Mouse (Mus musculus): ENCODE measurements around the gene Pycr1. TPM values are rescaled to one million over a fixed set of nuclear protein-coding genes. Genes with fewer than 3 reads are reported as not detected.

Pycr1 gene
- polyA plus RNA-seq, 1 experiment from 2014 or later = 34.9 TPM

DNA sequence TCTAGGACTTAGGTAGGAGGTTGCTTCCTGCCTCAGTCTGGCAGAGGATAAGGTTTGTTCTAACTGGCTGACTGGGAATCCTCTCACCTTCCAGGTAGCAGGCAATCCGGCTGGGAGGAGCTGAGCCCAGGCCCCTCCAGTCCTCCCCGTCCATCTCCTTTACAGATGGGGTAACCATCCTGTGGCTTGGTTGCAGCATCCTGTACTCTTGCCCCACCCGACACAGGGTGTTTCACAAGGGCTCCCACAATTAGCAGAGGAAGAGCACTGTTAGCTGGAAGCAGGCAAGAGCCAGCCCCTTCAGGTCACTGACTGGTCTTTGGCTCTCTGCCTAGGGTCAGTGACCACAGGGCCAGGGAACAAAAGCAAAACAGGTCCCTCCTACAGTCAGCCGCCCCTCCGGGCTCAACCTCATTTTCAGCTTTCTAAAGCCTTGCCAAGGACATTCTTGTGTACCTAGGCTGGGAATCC lies 13.1 kb downstream of the Pycr1 start:
- Histone ChIP-seq H3K4me3 (replicated peaks; ENCODE audit: low read length) (no peak overlapping the region), H3K4me1 (replicated peaks; ENCODE audit: control insufficient read depth, insufficient read depth, low read length) (peaks cover 32% of the 10 kb centered on the region), H3K9me3 (ENCODE audit: control insufficient read depth, low read length) (no peaks in the 10 kb centered on the region), H3K27me3 (replicated peaks; ENCODE audit: control insufficient read depth, insufficient read depth, low read length) (no peaks in the 10 kb centered on the region), H3K4me2 (ENCODE audit: low read length) (no peak overlapping the region), H3K27ac (ENCODE audit: low read length) (no peak overlapping the region), H3K36me3 (ENCODE audit: control insufficient read depth, insufficient read depth) (peaks cover 6% of the 10 kb centered on the region; the same call in 1 of the 2 replicates), H3K9ac (replicated peaks; ENCODE audit: low read depth, low read length) (0 out of 2 replicates have a peak overlapping the region, but pooled peaks have one; percentile 2)
- 30% methylated on average over 5 of the region's 5 CpGs for WGBS
- ATAC-seq = no peak

DNA sequence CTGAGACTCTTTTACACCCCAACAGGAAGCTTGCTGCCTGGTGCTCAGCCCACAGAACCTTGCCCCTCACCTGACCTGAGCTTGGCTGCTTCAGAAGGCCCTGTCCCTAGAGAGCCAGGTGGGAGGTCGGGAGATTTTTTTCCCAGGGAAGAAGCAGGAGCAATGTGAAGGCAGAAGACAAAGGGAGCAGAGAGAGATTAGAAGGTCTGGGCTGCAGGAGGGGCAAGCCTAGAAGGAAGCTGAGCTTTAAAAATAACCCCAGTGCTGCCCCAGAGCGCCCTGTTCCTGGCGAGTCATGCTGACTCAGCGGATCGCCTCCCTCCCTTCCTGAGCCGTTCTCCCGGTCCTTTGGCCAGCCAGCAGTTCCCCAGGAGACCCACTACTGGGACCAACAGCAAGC lies 13.7 kb downstream of the Pycr1 start:
- ATAC-seq = no peak
- Histone ChIP-seq H3K9ac (replicated peaks; ENCODE audit: low read depth, low read length) (no peak overlapping the region), H3K4me2 (ENCODE audit: low read length) (no peak overlapping the region), H3K4me1 (replicated peaks; ENCODE audit: control insufficient read depth, insufficient read depth, low read length) (peaks cover 37% of the 10 kb centered on the region), H3K36me3 (ENCODE audit: control insufficient read depth, insufficient read depth) (peaks cover 6% of the 10 kb centered on the region; the same call in 1 of the 2 replicates), H3K27ac (ENCODE audit: low read length) (no peak overlapping the region), H3K4me3 (replicated peaks; ENCODE audit: low read length) (no peak overlapping the region), H3K27me3 (replicated peaks; ENCODE audit: control insufficient read depth, insufficient read depth, low read length) (no peaks in the 10 kb centered on the region), H3K9me3 (ENCODE audit: control insufficient read depth, low read length) (no peaks in the 10 kb centered on the region)
- WGBS = 39% methylated on average over 7 of the region's 7 CpGs

DNA sequence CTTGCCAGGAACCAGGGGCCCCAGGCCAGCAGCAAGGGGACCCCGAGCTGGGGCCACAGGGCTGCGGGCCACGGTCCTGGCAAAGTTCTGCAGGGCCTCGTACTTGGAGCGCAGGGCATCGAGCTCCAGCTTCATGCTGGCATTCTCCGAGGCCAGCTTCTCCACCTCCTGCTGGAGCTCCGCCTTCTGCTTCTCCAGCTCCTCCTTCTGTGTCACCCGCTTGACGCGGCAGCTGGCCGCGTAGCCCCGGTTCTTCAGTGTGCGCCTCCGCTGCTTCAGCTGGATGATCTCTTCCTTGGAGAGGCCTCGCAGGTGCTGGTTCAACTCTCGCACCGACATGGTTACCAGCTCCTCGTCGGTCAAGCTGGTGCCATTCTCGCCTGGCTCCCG lies 14.2 kb downstream of the Pycr1 start:
- Histone ChIP-seq H3K9ac (replicated peaks; ENCODE audit: low read depth, low read length) (no peak overlapping the region), H3K4me3 (replicated peaks; ENCODE audit: low read length) (no peak overlapping the region), H3K9me3 (ENCODE audit: control insufficient read depth, low read length) (no peaks in the 10 kb centered on the region), H3K27me3 (replicated peaks; ENCODE audit: control insufficient read depth, insufficient read depth, low read length) (no peaks in the 10 kb centered on the region), H3K4me1 (replicated peaks; ENCODE audit: control insufficient read depth, insufficient read depth, low read length) (peaks cover 37% of the 10 kb centered on the region), H3K27ac (ENCODE audit: low read length) (no peak overlapping the region), H3K4me2 (ENCODE audit: low read length) (no peak overlapping the region), H3K36me3 (ENCODE audit: control insufficient read depth, insufficient read depth) (peaks cover 6% of the 10 kb centered on the region; the same call in 1 of the 2 replicates)
- ATAC-seq = no peak
- 64% methylated on average over 23 of the region's 23 CpGs for WGBS

DNA sequence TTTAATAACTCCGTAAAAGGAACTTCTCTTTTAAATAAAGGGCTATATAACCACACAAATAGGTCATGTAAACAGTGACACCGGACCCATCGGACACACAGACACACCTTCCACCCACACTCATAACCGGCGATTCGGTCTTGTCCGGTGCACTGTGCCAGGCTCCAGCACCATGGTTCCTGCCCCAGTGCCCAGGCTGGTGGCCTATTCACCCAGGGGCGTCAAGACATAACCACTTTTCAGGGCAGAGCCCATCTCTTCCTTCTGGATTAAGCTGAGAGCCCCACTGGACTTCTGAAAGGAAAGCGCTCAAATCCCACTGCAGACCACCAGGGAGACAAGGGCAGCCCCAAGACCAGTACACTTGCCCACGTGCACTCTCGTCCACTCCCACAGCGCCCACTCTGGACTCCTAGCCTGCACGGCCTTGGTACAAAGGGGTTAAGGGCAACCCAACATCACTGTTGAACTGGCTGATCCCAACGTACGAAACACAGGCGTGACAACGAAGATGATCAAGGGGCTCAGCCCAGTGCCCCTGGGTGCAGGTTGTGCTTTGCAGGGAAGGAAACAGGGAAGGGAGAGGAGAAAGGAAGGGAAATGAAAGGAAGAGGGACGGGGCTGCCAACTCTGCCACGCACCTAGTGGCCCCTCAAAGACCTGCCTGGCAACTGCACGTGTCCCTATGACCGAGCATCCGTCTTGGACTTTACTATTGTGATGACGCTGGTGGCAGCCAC lies 14.8 kb downstream of the Pycr1 start:
- H3K9ac ChIP-seq (replicated peaks; ENCODE audit: low read depth, low read length) = no peak overlapping the region
- H3K4me2 ChIP-seq (ENCODE audit: low read length) = no peak overlapping the region
- H3K4me1 ChIP-seq (replicated peaks; ENCODE audit: control insufficient read depth, insufficient read depth, low read length) = peaks cover 39% of the 10 kb centered on the region
- 94% methylated on average over 23 of the region's 23 CpGs for WGBS
- H3K27me3 ChIP-seq (replicated peaks; ENCODE audit: control insufficient read depth, insufficient read depth, low read length) = no peaks in the 10 kb centered on the region
- ATAC-seq = no peak
- H3K27ac ChIP-seq (ENCODE audit: low read length) = no peak overlapping the region
- peaks cover 6% of the 10 kb centered on the region; the same call in 1 of the 2 replicates for H3K36me3 ChIP-seq (ENCODE audit: control insufficient read depth, insufficient read depth)
- no peak overlapping the region for H3K4me3 ChIP-seq (replicated peaks; ENCODE audit: low read length)
- no peaks in the 10 kb centered on the region for H3K9me3 ChIP-seq (ENCODE audit: control insufficient read depth, low read length)

DNA sequence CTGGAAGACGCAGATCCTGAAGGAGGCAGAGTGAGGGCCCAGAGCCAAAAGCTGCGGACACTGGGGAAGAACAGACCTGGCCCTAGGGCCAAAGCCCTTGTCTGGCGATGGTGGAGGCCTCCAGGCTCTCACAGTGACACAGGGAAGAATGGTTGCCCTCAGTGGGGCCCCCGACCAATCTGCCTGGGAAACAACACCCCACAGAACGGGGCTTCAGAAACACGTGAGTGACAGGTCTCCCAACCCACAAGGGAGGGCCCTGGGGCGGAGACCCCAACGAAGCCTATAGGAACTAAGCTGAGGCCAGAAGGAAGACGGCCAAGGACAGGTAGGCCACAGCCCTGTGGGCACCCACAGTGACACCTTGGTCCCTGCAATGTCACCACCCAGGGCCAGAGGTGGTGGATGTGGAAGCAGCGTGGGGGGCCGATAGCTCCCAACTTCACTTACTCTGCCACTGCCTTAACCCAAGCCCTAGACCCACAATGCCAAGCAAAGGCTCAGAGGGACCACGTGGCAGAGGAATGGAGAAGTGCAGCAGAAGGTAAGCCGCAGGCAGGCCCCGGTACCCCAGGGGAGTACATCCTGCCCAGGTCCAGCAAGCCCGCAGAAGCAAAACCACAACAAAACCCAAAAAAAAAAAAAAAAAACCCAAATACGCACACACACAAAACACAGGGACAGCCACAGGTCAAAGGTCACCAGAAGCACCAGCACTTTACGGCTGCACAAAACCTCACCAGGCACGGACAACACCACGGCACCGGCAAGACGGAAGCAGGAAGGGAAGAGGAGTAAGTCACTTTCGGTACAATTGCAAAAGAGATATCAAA lies 15.9 kb downstream of the Pycr1 start:
- WGBS = 88% methylated on average over 22 of the region's 22 CpGs
- Histone ChIP-seq H3K4me3 (replicated peaks; ENCODE audit: low read length) (no peak overlapping the region), H3K27ac (ENCODE audit: low read length) (no peak overlapping the region), H3K9ac (replicated peaks; ENCODE audit: low read depth, low read length) (no peak overlapping the region), H3K27me3 (replicated peaks; ENCODE audit: control insufficient read depth, insufficient read depth, low read length) (no peaks in the 10 kb centered on the region), H3K4me2 (ENCODE audit: low read length) (no peak overlapping the region), H3K4me1 (replicated peaks; ENCODE audit: control insufficient read depth, insufficient read depth, low read length) (peaks cover 41% of the 10 kb centered on the region), H3K9me3 (ENCODE audit: control insufficient read depth, low read length) (no peaks in the 10 kb centered on the region), H3K36me3 (ENCODE audit: control insufficient read depth, insufficient read depth) (peaks cover 6% of the 10 kb centered on the region; the same call in 1 of the 2 replicates)
- no peak for ATAC-seq

DNA sequence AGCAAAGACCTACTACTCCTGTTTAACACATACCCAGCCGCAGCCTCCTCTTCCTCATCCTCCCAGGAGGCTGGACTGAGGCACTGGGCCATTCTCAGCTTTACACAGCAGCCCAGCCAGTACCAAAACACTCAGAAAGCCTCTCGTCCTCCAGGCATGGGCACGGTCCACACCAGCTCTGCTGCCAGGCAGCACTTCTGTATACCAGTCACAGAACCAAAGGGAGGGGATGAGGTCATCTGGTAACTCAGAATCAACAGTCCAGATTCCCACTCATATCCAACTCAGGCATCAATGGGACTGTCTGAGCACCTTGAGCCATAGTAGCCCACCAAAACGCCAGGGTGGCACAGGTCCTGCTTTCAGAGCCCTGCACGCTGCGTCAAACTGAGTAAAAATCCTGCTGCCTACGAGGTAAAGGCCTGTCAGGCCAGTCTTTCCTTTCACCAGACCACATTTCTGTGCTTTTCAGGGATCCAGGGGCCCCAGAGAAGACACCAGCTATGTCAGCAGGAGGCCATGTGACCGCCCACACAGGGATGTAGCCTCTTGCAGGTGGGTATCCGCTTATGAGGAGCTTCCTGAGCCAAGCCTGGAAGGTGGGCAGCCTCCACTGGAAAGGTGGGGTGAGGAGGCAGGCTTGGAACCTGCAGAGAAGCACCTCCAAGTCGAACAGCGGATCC lies 16.6 kb downstream of the Pycr1 start:
- no peak overlapping the region for H3K4me2 ChIP-seq (ENCODE audit: low read length)
- no peak overlapping the region for H3K4me3 ChIP-seq (replicated peaks; ENCODE audit: low read length)
- no peak for ATAC-seq
- no peaks in the 10 kb centered on the region for H3K27me3 ChIP-seq (replicated peaks; ENCODE audit: control insufficient read depth, insufficient read depth, low read length)
- 90% methylated on average over 11 of the region's 11 CpGs for WGBS
- H3K4me1 ChIP-seq (replicated peaks; ENCODE audit: control insufficient read depth, insufficient read depth, low read length) = peaks cover 36% of the 10 kb centered on the region
- H3K27ac ChIP-seq (ENCODE audit: low read length) = no peak overlapping the region
- H3K9ac ChIP-seq (replicated peaks; ENCODE audit: low read depth, low read length) = no peak overlapping the region
- no peaks in the 10 kb centered on the region for H3K9me3 ChIP-seq (ENCODE audit: control insufficient read depth, low read length)
- peaks cover 6% of the 10 kb centered on the region; the same call in 1 of the 2 replicates for H3K36me3 ChIP-seq (ENCODE audit: control insufficient read depth, insufficient read depth)

DNA sequence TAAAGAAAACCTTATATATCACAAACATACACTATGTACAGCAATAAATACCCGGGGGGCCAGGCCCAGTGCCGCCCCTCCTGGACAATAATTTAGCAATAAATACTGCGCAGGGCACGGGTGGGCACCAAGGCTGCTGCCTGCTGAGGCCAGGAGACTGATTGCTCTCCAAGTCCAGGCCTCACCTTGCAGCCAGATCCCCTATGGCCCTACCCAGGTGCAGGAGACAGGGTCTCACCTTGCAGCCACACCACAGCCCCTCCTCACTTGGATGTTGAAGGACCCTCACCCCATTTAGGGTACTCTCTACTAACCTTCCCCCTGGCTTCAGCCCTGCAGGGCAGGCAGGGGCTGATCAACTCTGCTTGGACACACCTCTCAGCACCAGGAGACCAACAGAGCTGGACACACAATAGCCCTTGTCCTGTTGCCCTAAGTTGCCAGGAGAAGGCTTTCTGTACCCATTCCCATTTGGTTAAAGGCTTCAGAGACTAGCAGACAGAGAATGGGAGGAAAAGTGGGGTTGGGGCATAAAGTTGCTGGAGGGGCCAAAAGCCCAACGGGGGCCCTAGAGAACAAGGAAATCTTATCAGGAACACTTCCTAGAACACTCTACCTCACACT lies 18.3 kb downstream of the Pycr1 start, which contains the start of gene Sirt7:
Gene Sirt7 (minus strand): TSS at position 89 of the 624 bp plus-strand sequence.
- Histone ChIP-seq H3K27me3 (replicated peaks; ENCODE audit: control insufficient read depth, insufficient read depth, low read length) (no peaks in the 10 kb centered on the region), H3K4me3 (replicated peaks; ENCODE audit: low read length) (peak within 1 kb of the TSS; percentile 79), H3K36me3 (ENCODE audit: control insufficient read depth, insufficient read depth) (peaks cover 14% of the 10 kb centered on the region; the same call in 1 of the 2 replicates), H3K9me3 (ENCODE audit: control insufficient read depth, low read length) (no peaks in the 10 kb centered on the region), H3K4me1 (replicated peaks; ENCODE audit: control insufficient read depth, insufficient read depth, low read length) (peaks cover 20% of the 10 kb centered on the region), H3K9ac (replicated peaks; ENCODE audit: low read depth, low read length) (peak within 1 kb of the TSS; percentile 62), H3K4me2 (ENCODE audit: low read length) (peak within 1 kb of the TSS; percentile 79), H3K27ac (ENCODE audit: low read length) (peak within 1 kb of the TSS; percentile 76)
- WGBS = 17% methylated on average over 5 of the region's 5 CpGs
- ATAC-seq = peak; percentile 34

DNA sequence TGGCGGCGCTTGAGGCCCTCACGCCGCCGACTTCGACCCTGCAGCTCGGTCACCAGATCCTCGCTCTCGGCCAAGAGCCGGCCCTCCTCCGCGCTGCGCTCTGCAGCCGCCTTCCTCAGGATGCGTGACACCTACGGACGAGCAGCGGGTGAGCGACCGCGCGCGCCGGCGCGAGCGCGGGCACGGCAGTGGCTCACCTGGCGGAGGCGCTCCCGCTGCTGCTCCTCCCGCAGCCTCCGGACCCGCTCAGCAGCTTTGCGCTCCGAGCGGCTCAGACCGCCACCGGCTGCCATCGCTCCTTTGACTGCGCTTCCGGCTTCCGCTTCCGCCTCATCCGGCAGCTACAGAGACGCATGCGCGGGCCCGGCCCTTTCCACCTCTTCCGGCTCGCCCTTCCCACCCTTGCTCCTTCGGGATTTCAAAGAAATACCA lies 18.9 kb downstream of the Pycr1 start:
- H3K27ac ChIP-seq (ENCODE audit: low read length) = peak overlapping the region; percentile 76
- H3K4me1 ChIP-seq (replicated peaks; ENCODE audit: control insufficient read depth, insufficient read depth, low read length) = peaks cover 17% of the 10 kb centered on the region
- WGBS = under 1% methylated on average over 53 of the region's 53 CpGs
- H3K9ac ChIP-seq (replicated peaks; ENCODE audit: low read depth, low read length) = peak overlapping the region; percentile 62
- ATAC-seq = peak; percentile 92
- H3K27me3 ChIP-seq (replicated peaks; ENCODE audit: control insufficient read depth, insufficient read depth, low read length) = no peaks in the 10 kb centered on the region
- peak overlapping the region; percentile 79 for H3K4me3 ChIP-seq (replicated peaks; ENCODE audit: low read length)
- H3K9me3 ChIP-seq (ENCODE audit: control insufficient read depth, low read length) = no peaks in the 10 kb centered on the region
- peak overlapping the region; percentile 79 for H3K4me2 ChIP-seq (ENCODE audit: low read length)
- peaks cover 19% of the 10 kb centered on the region; the same call in 1 of the 2 replicates for H3K36me3 ChIP-seq (ENCODE audit: control insufficient read depth, insufficient read depth)
